Mouse (Mus musculus): ENCODE data around the gene AB124611. TPM values are rescaled to one million over a fixed set of nuclear protein-coding genes. Genes with fewer than 3 reads are reported as not detected.

The AB124611 gene
- polyA plus RNA-seq (2012; rRNA removed): 0.70 and 0.75 TPM in 2 replicates

DNA sequence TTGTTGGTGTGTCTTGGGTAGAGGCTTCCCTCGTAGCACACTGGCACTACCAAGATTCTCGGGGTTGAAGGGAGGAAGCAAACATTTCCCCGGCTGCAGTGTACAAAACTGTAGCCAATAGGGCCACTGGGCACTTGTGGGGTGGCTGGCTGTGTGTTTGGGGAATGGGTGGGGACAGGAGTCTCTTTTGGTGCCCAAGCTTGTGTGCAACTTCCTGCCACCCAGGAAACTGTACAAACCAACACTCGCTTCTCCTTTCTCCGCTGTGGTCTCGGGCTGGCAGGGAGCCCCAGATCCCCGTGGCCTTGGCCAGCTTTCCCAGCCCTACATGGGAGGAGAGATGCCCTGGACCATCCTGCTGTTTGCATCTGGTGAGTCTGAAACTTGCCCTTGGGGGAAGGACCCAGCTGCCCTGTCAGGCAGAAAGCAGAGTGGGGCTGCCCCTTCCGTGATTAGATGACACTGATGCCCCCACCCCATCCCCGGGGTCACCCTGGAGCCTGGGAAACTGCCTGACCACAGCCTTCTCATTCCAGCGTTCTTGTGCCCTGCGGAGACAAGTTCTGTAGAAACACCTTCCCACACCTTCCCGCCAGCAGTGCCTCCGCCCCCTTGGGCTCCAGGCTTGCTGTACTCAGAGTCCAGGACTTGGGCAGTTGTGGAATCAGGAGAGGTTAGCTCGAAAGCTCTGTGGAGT lies at the start of gene AB124611:
Gene AB124611 (plus strand): TSS at position 240 of the 697 bp plus-strand sequence.

DNA sequence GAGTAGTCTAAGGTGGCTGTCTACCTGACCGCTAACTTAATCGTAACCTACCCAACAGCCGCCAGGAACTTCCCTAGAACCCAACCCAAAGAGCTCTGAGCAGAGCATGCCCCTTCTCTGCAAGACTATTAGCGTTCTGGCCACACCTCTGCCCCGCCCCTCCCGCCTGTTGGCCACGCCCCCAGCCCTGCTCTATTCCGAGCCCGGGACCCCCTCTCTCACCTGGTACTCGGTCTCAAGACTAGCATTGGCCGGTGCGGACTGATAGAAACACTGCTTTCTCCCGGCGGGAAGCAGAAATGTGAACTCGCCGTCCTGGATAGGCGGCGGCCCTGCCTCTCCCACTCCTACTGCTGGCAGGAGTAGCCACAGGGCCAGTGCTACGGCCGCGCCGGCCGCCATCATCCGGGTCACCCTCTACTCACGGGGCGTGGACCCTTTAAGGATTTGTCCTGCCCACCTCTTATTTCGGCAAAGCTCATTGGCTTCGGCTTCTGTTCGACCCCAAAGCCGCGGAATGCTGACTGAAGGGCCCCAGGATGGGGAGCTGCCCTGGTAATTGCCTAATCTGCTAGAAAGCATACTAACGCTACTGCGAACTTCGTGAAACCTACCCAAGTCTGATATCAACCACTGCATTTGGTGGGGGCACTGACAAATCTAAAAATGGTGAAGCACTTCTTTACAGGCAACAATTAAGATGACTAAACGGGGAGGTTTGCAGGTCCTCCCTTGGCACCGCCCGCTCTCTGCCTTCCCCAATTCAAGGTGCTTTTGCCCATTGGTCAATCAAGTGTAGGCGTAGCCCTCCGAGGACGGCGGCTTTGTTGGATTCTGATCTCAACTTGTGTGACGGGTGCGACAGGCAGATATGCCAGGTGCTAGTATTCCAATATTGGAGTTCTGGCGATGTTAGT lies 15.9 kb upstream of the AB124611 start, which contains the start of gene Tmed1:
Gene Tmed1 (minus strand): TSS at position 481 of the 917 bp plus-strand sequence.

DNA sequence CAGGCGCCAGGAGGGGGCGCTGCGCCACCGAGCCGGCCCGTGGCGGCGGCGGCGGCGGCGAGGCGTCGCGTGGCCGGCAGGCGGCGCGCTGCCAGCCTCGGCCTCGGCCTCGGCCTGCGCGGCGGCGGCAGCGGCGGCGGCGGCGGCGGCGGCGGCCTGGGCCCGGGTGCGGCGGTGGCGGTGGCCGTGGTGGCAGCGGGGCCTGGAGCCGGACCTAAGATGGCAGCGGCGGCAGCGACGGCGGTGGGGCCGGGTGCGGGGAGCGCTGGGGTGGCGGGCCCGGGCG lies 20.8 kb downstream of the AB124611 start, which contains the start of gene Carm1:
Gene Carm1 (plus strand): TSS at position 106 of the 286 bp plus-strand sequence.

DNA sequence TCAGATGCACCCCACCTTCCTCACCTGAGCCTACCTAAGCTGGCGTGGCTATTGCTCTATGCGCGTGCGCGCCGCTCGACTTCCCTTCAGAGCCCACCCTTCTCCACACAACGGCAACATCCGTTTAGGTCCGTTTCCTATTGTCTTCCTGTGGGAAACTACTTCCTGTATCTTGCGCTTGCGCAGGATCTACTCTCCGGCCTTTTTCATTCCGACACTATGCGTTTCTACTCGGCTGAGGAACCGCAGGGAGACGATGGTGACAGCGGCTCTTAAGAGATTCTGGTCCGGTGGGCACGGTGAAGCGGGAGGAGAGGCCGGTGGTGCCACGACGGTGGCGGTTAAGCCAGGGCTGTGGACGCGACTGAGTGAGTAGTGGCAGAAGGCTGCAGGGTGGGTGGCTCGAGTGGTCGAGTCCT lies 66.7 kb downstream of the AB124611 start, which contains the start of the genes Timm29 and Yipf2:
Gene Timm29 (plus strand): TSS at position 20 of the 419 bp plus-strand sequence.
Gene Yipf2 (minus strand): TSS at position 126 of the 419 bp plus-strand sequence.

Other genes starting within 250 kb of the AB124611 start
- 45.0 and 53.8 TPM in 2 replicates for gene Kri1, start 238.2 kb upstream of the AB124611 start, polyA plus RNA-seq (2012; rRNA removed)
- 41.8 and 73.1 TPM in 2 replicates for gene Cdkn2d, start 234.8 kb upstream of the AB124611 start, polyA plus RNA-seq (2012; rRNA removed)
- 1.7 and 3.2 TPM in 2 replicates for gene Ap1m2, start 213.8 kb upstream of the AB124611 start, polyA plus RNA-seq (2012; rRNA removed)
- 50.7 and 79.8 TPM in 2 replicates for gene Slc44a2, start 205.5 kb upstream of the AB124611 start, polyA plus RNA-seq (2012; rRNA removed)
- 196 and 241 TPM in 2 replicates for gene Ilf3, start 158.3 kb upstream of the AB124611 start, polyA plus RNA-seq (2012; rRNA removed)
- gene Qtrt1, start 114.3 kb upstream of the AB124611 start, polyA plus RNA-seq (2012; rRNA removed): 74.3 and 76.9 TPM in 2 replicates
- 50.9 and 59.2 TPM in 2 replicates for gene Dnm2, start 101.3 kb upstream of the AB124611 start, polyA plus RNA-seq (2012; rRNA removed)
- 56.2 and 62.2 TPM in 2 replicates for gene Tmed1, start 15.9 kb upstream of the AB124611 start, polyA plus RNA-seq (2012; rRNA removed)
- gene Carm1, start 20.7 kb downstream of the AB124611 start, polyA plus RNA-seq (2012; rRNA removed): 60.6 and 128 TPM in 2 replicates
- 43.3 and 43.5 TPM in 2 replicates for gene Timm29, start 66.5 kb downstream of the AB124611 start, polyA plus RNA-seq (2012; rRNA removed)
- gene Yipf2, start 66.7 kb downstream of the AB124611 start, polyA plus RNA-seq (2012; rRNA removed): 8.9 and 14.4 TPM in 2 replicates
- gene Smarca4, start 90.0 kb downstream of the AB124611 start, polyA plus RNA-seq (2012; rRNA removed): 153 and 166 TPM in 2 replicates
- 32.9 and 34.9 TPM in 2 replicates for gene Ldlr, start 197.3 kb downstream of the AB124611 start, polyA plus RNA-seq (2012; rRNA removed)
- gene Spc24, start 234.1 kb downstream of the AB124611 start, polyA plus RNA-seq (2012; rRNA removed): 96.4 and 121 TPM in 2 replicates

Data from central nervous system, embryonic 11.5 days (tissue).